Mouse (Mus musculus) right cerebral cortex, adult 2 months (tissue): ENCODE results near the gene Tmem151b.

ENCODE experiments used
- DNase-seq, 2 experiments: peaks; one replicate each; pipeline ENCODE4 v3.0.0; 2021 to 2022; ENCODE audit warnings: low spot score in 2 of 2

Tmem151b gene

DNA sequence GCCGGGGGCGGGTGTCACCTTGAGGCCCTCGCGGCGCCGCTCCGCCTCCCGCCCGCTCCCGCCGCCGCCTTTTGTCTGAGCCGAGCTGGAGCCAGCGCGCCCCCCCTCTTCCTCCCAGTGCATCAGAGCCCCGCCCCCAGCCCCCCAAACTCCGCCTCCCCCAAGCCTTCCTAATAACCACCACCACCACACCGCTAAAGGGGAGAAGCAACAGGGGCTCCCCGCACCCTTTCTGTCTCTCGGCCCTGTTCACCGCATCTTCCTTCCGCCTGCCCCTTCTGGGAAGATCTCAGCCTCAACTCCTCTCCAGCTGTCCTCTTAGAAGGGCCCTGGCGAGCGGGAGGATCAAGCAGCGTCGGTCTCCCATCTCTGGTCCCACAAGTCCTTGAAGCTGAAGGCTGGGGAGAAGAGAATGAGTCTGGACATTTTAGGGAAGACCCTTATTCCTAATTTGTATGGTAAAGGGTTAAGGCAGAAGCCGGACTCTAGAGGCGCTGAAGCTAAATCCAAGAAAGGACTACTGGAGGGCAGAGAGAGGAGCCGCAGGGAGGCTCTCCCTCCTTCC, at the start of gene Tmem151b:
Gene Tmem151b, minus strand, starts transcription at position 61 of the 565 bp plus-strand sequence.
- DNase-seq = peak in 1 of 2 experiments; percentile 69

DNA sequence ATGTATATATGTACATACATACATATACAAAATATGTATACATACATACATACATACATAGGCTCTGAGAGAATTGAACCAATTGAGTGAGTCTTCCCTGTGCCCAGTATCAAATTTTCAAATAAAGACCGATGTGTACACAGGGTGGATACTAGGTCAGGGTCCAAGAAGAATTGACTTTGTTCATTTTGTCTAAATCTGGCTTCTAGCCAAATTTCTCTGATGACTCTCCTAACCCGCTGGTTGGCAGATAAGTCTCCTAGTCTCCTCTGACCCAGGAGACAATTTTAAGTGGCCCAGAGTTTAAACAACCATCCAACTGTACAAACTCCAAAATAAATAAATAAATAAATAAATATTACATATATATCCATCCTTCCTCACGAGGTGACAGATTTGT, 49.4 kb upstream of the Tmem151b start:
- no peak for DNase-seq

DNA sequence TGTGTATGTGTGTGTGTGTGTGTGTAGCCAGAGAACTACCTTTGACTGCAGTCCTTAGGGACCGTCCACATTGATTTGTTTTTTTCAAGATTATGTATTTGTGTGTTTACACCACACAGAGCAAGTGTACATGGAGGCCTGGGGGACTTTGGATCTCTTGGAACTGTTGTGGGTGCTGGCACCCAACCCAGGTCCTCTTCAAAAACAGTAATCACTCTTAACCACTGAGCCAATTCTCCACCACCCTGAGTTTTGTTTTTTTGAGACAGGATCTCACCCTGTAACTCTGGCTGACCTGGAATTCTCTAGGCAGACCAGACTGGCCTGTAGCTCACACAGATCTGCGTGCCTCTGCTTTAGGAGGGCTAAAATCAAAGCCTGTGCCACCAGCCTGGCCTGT, 48.9 kb upstream of the Tmem151b start:
- DNase-seq = no peak

DNA sequence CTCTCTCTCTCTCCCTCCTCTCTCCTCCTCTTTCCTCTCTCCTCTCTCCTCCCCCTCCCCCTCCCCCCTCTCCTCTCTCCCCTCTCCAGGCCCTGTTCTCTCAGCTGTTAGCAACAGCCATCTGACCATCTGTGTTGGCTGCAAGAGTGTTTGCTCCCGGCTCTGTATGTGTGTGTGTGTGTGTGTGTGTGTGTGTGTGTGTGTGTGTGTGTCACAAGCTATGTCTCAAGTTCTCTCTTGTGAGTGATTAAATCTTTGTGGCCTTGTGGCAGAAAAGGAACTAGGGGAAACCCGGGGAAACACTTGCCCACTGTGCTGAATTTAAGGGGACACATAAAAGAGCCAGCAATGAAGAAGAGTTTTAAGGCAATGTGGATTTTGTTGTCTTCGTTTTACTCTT, 48.3 kb upstream of the Tmem151b start:
- DNase-seq = no peak

DNA sequence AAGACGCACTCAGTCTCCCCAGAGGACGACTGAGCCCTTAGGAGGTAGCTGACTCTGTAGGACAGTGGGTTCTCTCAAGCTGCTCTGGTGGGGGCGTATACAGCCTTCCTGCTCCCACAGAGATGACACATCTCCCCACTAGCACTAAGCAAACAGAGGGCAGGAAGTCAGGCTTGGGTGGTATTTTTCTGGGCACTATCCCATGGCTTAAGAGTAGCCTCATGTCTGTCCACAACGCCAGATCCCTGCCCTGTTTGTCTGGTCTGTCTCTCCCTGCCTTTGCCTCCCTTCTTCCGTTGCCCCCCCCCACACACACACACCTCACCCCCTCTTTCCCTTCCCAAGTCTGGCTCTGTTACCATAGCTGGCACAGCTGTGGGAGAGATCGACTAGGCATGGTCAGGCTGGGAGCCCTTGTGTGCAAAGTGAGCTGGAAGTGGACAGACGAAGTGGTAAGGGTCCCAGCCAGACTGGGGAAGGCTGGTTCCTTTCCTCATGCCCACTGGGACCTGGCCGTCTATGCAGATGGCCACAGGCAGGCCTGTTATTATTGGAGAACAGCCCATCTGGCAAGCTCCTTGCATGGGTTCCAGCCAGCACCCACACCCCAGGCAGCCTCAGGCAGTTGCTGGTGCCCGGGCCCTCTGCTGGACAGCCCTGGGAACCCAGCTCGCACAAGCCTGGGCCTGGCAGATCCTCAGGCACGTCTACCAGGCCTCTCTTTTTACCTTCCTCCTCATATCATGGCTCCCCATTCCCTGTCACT, 47.3 kb upstream of the Tmem151b start:
- DNase-seq = peak in 1 of 2 experiments; percentile 68

DNA sequence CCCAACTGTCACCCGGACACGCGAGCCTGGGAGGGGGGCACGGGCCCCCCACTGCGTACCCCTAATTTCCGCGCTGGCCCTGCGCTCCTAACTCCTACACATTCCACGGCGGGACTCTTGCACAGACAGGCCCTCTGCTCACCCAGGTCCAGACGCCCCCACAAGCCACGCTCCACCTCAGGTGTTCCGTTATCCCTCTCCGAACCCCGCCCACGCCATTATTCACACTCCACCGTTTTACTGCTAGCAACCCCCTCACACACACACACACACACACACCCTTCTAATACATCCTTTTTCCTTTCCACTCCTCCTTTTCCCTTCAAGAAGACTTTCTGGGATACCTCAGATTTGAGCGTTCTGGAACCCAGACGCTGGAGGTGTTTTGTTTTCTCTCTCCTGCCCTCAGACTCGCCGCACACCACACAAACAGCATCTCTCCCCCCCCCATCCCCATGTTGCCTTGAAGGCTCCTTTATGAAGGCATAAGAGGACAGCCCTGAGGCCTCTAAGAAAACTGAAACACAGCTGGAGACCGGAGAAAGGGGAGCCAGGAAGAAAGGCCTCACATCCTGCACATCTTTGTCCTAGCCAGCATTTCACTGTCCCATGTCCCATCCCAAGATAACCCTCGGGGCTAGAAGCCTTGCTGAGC, 46.4 kb upstream of the Tmem151b start:
- DNase-seq = peak in 1 of 2 experiments; percentile 35

DNA sequence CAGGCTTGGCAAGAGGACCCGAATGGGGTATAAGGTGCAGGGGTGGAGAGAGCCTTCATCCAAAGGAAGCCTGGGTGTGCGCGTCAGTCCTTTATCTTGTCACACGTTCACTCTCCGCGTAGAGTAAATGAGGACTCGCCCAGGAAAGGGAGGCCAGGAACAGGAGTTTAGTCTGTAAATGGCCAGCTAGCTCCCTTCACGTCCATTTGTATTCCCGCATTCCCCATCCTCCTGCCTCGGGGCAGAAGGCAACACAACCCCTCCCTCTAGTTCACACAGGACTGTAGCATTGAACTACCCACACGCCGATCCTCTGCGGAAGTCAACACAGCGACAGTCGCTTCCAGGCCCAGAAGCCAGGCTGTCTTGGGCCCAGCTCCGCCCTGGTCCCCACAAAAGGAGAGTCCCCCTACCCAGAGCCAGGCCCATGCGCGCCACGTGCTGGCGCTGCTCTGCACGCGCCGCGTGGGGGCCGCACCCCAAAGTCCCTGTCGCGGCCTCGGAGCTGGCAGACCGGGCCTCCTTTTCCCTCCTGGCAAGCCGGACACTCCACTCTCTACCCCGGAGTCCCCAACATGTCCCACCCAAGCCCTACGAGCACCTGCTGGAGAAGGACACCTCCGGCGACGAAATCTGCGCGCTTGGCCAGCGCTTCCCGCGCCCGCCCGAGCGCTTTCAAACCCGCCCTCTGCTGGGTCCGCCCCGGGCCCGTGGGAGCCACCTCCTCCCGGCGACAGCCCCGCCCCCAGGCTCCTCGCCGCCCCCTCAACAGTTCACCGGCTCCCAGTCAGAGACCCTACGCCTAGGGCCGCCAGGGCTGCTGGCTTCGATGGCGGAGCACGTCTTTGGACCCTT, 45.6 kb upstream of the Tmem151b start:
- no peak for DNase-seq

DNA sequence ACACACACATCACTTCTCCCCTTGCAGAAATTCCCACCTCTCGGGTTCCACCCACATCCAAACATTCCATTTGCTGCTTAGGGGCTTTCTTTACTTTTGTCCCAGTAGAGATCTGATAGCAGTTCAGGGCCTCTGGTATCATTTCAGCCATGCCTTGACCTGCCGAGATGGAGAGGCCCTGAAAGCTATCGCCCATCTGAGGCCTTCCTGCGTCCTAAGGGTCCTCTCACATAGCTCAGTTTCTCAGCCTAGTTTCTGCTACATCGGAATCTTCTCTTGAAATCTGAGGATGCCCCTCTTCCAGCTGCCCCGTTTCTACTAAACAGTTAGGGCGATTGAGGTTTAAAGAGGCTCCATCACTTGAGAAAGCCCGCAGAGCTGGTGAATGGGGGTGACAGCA, 44.7 kb upstream of the Tmem151b start:
- no peak for DNase-seq

DNA sequence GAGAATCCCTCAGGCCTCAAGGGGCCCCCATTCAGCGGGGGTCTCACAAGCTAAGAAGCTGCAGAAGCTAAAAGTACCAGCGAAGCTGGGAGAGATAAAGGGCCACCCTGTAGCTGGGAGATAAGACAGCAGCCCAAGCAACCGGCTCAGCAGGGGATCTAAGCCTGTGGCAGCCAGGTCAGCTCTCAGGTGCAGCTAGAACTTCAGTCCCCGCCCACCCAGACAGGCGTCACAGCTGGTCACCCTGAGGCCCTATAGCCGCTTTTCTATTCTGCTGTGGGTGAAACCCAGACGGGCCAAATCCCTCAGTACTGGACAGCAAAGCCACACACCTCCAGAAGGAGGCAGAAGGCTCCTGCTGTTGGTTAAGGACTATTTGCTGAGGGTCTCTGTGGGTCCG, 44.0 kb upstream of the Tmem151b start:
- no peak for DNase-seq

DNA sequence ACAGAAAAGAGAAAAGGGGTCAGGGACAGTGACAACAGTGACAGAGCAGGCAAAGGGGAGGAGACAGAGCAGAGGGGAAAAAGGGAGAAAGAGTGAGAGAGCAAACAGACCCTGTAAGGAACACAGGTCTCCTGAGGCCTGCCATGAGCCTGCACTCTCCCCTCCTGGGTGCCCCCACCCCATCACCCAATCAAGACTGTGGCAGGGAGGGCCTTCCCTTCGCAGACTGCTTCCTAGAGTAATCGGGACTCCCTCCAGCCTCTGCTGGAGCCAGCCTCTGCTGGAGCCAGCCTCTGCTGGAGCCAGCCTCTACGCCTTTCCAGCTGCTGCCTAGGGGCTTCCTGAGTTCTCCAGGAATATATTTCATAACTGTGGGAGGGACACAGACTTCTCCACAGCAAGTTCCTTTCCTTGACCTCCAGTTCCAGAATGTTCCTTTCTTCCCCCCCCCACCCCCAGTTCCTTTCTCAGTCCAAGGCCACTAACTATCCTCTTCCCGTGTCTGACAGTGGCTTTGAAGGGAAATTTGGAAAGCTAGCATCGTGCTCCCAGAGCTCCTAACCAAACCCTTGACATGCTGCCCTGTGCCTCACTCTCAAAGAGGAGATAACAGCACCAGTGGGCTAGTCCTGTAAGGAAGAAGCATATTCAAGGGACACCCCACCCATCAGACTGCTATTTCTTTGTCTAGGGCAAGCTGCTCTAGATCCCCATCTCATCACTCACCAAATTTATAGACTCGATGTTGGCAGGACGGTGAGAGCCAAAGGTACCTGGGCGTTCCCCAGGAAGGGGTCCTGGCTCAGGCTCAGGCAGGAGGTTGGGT, 43.3 kb upstream of the Tmem151b start:
- no peak for DNase-seq

DNA sequence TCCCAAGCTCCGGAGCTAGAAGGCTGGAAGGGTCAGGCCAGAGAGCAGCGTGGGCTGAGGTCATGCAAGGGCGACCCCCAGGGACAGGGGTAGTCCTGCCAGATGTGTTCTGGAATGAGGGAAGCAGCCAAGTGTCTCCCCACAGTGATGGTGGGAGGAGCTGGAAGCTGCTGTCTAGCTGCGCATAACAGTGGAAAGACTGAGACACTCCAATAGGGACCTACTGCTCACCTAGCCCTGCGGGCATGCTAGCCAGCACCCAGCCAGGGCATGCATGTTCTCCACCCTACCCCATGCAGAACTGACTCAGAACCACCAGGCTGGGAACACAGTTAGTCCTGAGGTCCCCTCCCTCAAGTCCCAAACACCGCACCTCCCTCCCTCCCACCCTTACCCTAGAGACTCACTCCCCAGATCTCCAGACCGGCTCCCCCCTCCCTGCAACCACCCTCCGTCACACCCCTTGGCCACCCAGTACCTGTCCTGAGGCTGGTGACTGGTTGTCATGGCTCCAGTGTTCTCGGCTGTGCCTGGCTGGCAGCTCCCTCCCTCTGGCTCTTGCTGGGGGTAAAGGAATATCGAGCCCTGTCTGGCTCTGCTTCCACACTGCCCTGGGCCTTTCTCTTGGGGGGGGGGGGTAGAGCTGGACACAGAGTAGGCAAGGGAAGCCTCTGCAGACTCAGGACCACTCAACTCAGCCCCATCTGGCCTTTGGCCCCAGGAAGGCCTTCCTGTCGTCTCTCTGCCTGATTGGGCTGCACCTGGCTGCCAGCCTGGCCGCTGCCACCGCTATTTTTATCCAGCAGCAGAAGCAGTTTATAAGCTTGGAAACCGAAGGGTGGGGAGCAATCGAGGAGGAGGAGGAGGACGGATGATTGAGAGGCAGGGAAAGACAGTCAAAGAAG, 42.5 kb upstream of the Tmem151b start:
- DNase-seq = no peak

DNA sequence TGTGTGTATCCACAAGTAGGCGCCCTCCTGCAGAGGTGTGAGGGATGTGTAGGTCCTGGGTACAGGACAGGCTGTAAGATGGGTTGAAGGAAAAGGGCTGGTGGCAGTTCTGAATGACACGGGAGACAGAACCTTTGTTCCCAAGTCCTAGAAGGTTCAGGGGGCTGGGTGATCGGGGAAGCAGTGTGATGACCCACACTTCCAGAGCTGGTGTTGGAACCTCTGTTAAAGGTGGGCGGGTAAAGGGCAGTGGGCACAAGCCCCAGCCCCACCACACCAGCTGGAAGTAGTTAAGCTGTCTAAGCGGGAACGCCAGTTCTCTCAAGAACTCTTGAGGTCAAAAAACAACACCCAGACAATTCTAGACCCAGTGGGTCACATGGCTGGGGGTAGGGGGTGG, 40.9 kb upstream of the Tmem151b start:
- no peak for DNase-seq

DNA sequence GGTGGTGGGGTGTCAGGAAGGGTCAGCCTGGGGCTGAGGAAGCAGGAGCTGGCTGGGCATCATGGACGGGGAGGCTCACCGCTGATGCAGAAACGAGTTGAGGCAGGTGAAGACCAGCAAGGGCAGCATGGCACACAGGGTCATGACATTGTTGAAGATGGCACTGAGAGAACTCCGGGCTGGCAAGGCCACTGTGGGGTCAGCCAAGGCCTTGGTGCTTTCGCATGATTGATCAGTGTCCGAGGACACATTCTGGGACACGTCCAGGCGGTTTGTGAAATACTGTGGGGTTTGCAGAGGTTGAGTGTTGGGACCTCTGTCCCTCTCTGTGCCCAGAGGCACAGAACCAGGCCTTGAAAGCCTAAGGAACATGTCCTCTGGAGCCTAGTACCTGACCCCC, 40.4 kb upstream of the Tmem151b start:
- no peak for DNase-seq

DNA sequence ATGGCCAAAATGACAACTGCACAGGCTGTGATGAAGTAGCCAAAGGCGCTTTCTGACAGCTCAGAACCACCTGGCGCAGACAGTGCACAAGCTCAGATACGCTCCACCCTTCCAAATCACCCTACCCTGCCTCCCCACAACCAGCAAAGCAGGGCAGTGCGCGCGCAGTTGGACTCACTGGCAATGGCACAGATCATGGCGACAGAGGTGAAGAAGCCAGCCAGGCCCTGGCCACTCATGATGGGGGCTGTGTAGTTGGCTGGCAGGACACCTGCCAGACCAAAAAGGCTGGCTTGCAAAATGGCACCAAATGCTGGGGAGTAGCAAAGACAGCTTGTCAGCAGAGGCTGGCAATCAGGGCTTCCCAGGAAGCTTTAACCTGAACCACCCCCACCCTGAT, 39.8 kb upstream of the Tmem151b start:
- no peak for DNase-seq

DNA sequence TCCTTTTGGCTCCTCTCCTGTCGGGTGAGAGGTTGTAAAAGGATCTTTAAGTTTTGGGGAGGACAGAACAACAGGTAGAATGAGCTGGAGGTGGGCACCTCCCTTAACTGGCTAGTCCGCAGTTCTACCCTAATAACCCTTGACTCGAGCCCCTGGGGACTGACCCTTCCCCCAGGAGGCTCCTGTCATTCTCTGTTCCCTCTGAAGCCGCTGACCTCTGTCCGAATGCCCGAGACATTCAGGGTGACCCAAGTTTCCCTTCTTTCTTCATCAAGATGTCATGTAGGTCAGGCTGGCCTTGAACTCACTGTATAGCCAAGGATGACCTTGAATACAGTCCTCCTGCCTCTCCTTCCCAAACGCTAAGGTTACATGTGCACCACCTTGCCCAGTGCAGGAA, 38.9 kb upstream of the Tmem151b start:
- no peak for DNase-seq

DNA sequence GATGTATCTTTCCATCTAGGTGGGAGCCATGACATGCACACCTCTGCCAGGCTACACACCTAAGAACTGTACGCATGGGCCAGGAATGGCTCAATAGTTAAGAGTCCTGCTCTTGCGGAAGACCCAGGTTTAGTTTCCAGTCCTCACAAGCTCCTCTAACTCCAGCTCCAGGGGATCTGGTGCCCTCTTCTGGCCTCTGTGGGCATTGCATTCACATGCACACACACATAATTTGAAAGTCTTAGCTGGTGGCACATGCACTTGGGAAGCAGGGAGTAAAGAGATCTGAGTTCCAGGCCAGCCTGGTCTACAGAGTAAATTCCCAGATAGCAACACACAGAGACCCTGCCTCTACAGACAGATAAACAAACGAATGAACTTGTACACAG, 37.0 kb upstream of the Tmem151b start:
- DNase-seq = no peak

DNA sequence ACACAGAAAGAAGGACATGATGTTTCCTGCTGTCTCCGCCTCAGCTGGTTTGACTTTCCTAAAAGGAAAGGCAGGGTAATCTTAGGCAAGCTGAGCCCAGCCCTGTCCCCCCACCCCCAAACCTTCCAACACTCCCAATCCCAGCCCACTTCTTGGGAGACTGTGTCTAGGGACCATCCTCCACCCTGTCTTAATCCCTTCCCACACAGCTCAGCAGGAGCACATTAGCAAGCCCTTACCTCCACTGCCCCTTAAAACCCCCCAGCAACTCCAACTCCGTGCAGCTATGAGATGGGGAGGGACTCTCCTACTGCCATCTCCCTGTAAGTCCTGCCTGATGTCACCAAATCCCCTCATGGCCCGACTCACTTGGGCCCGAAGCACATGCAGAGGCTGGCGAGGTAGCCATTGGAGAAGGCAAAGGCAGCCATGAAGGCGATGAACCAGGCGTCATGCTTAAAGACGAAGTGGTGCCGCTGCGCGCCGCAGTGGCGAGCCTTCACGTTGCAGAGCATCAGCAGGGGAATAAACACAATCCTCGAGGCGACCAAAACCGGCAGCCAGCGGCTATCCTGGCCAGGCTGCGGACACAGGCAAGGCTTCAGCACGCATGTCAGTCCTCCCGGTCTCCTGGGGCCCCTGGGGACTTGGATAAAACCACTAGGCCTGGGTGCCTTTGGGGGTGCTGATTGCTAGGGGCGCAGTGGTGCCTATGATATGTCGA, 36.4 kb upstream of the Tmem151b start:
- no peak for DNase-seq

DNA sequence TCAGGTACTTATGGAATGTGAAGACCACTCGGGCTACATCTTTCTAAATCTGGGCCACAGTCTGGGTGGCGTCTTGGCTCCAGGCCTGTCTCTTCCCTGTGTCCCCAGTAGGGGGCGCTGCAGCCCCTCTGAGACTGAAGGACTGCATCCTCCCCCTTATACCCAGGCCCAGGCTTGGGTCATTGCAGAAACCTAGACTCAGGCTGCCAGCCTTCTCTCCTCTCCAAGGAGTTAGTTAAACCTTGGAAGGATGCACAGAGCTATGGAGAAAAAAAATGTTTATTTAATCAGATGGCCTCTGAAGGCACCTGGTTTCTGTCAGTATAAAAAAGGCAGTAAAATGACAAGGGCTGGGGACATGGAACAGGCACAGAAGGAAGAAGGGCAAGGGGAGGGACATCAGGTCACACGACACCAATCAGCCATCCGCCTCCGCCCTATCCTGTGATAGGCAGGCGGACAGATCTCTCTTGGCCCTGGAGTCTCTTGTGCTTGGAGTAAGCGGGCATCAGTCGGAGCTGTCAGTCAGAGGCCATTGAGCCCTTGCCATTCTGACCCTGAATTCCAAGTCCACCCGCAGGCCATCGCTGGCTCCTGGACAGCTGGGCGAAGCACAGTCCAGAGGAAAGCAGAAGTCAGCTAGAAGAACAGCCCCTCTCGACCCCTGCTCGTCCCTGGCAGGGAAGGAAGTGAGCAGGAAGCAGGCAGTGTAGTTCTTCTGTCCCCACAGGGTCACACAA, 35.6 kb upstream of the Tmem151b start:
- DNase-seq = peak; percentile 69 to 75
